Mouse (Mus musculus) testis, adult 2 months (tissue): ENCODE measurements around the gene Celsr2. TPM values are rescaled to one million over a fixed set of nuclear protein-coding genes. Genes with fewer than 3 reads are reported as not detected.

Experiments
- H3K27ac ChIP-seq: fragments of 200-500 bp; 2 replicates; pipeline ENCODE4 v1.5.1; 2012; ENCODE audit warnings: low read depth, low read length; ENCODE audit not compliant: control insufficient read depth, insufficient read depth
- H3K27me3 ChIP-seq: fragments of 200-500 bp; 2 replicates; pipeline ENCODE4 v1.6.1; 2012; ENCODE audit warnings: mild to moderate bottlenecking, low read length, moderate library complexity; ENCODE audit not compliant: control insufficient read depth, insufficient read depth
- H3K36me3 ChIP-seq: fragments of 200-500 bp; 2 replicates; pipeline ENCODE4 v1.6.1; 2012; ENCODE audit warnings: mild to moderate bottlenecking, low read length; ENCODE audit not compliant: control insufficient read depth, insufficient read depth
- H3K4me1 ChIP-seq: fragments of 200-500 bp; 2 replicates; pipeline ENCODE4 v1.6.1; 2012; ENCODE audit warnings: low read length; ENCODE audit not compliant: control insufficient read depth, insufficient read depth
- H3K4me3 ChIP-seq: fragments of 200-500 bp; 2 replicates; pipeline ENCODE4 v1.5.1; 2012; ENCODE audit warnings: low read depth, mild to moderate bottlenecking, low read length, moderate library complexity, mixed read lengths; ENCODE audit not compliant: control insufficient read depth
- CTCF ChIP-seq: fragments of 200-500 bp; IDR thresholded peaks from 2 replicates; pipeline ENCODE4 v1.5.1; 2012; ENCODE audit warnings: low read depth, mild to moderate bottlenecking, inconsistent platforms, low read length, moderate library complexity; ENCODE audit not compliant: control insufficient read depth, insufficient read depth, insufficient replicate concordance
- POLR2A ChIP-seq: fragments of 200-500 bp; IDR thresholded peaks from 2 replicates; pipeline ENCODE4 v1.6.1; 2012; ENCODE audit warnings: low read depth, mild to moderate bottlenecking, inconsistent platforms, low read length, moderate library complexity; ENCODE audit not compliant: control insufficient read depth
- polyA plus RNA-seq: library from polyadenylated mRNA; depleted of rRNA; stranded (reverse); fragments of >200 nt; gene quantifications from 2 replicates; pipeline ENCODE4 v1.2.3, GENCODE M21; 2012

Gene Celsr2
- polyA plus RNA-seq, 1 experiment: 17.7 TPM

DNA sequence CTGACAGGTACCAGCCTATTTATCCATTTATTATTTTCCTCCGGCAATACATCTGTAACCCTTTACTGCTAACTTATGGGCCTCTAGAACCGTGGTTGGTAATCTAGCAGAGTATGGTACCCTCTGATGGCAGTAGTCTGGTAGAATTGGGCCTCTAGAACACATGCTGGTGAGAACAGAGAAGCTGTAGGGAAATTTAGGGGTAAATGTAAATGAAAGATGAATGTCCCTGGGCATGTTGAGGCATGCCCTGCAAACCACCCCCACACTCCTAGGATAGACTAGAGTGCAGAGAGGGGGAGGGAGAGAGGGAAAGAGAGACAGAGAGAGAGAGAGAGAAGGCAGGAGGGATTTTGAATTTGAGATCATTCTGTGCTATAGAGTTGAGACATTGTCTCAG is 30.9 kb downstream of the Celsr2 start:
- TF ChIP-seq POLR2A (no peak), CTCF (no peak)
- peaks cover 8% of the 10 kb centered on the region; the same call in 1 of the 2 replicates for H3K4me1 ChIP-seq
- no peak overlapping the region for H3K27ac ChIP-seq
- no peaks in the 10 kb centered on the region for H3K27me3 ChIP-seq
- no peaks in the 10 kb centered on the region for H3K36me3 ChIP-seq
- H3K4me3 ChIP-seq: no peak overlapping the region

GRCm38 (mm10) chr3:108383485-108384354 is 31.6 kb downstream of the Celsr2 start, which contains the start of gene Psrc1:
TSS of gene Psrc1 (plus strand) at chr3:108383839.
- Histone ChIP-seq H3K4me1 (peaks cover 8% of the 10 kb centered on the region; the same call in 1 of the 2 replicates), H3K36me3 (no peaks in the 10 kb centered on the region), H3K27me3 (no peaks in the 10 kb centered on the region), H3K4me3 (peak within 1 kb of the TSS; percentile 91), H3K27ac (no peak within 1 kb of the TSS)
- TF ChIP-seq CTCF (no peak), POLR2A (no peak)

DNA sequence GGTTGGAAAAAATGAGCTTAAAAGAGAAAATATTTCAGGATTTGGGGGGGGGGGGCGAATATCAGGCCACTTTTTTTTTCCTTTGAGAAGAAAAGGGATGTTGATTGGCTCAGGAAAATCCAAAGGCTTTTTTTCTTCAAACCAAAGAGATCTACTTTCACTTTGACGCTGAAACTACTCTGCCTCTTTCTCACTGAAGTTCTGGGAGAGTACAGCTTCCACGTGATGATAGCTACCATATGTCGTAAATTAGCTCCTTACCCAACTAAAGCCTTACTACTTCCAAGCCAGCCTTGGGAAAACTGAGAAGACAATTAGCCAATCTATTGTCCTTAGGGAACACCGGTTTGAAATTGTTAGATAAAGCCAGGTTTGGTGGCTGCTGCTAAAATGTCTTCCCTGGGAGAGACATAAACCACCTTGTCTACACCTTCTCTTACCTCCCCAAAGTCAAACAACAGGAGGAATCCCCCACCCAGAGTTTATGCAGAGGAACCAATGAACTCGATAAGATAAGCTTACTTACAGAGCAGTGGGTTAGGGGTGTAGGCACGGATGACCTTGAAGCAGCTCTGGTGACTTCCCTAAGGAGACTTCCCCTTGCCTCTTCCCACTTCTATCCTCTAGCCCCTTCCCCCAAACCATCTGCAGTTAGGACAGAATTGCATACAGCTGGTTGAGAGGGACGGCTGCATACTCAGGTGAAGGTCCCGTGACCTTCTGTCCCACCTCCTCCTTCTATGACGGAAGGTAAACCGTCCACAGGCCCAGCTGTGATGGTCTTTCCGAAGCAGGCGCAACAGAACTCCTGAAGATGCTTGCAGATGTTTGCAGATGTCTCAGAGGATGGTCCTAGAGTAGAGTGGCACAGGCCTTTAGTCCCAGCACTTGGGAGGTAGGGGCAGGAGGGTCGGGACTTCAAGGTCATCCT is 33.1 kb downstream of the Celsr2 start:
- TF ChIP-seq POLR2A (no peak), CTCF (no peak)
- Histone ChIP-seq H3K4me1 (peaks cover 8% of the 10 kb centered on the region; the same call in 1 of the 2 replicates), H3K27ac (no peak overlapping the region), H3K36me3 (no peaks in the 10 kb centered on the region), H3K4me3 (no peak overlapping the region), H3K27me3 (no peaks in the 10 kb centered on the region)

DNA sequence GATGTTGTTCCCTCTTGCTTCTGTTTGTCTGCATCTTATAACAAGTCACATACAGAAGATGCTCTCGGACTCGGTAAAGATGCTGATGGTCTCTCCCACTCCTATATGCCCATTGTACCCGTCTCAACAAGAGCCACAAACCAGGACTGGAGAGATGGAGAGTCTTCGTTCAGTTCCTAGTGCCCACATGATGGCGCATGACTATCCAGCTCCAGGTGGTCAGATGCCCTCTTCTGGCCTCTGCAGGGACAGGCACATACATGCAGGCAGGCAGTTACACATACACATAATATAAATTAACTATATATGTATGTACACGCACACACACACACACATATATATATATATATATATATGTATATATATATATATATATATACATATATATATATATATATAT is 34.7 kb downstream of the Celsr2 start:
- TF ChIP-seq POLR2A: no peak
- TF ChIP-seq CTCF: peak; percentile 20; the same call in 1 of the 2 replicates
- Histone ChIP-seq H3K4me3 (no peak overlapping the region), H3K4me1 (peaks cover 8% of the 10 kb centered on the region; the same call in 1 of the 2 replicates), H3K27ac (no peak overlapping the region), H3K27me3 (no peaks in the 10 kb centered on the region), H3K36me3 (no peaks in the 10 kb centered on the region)

DNA sequence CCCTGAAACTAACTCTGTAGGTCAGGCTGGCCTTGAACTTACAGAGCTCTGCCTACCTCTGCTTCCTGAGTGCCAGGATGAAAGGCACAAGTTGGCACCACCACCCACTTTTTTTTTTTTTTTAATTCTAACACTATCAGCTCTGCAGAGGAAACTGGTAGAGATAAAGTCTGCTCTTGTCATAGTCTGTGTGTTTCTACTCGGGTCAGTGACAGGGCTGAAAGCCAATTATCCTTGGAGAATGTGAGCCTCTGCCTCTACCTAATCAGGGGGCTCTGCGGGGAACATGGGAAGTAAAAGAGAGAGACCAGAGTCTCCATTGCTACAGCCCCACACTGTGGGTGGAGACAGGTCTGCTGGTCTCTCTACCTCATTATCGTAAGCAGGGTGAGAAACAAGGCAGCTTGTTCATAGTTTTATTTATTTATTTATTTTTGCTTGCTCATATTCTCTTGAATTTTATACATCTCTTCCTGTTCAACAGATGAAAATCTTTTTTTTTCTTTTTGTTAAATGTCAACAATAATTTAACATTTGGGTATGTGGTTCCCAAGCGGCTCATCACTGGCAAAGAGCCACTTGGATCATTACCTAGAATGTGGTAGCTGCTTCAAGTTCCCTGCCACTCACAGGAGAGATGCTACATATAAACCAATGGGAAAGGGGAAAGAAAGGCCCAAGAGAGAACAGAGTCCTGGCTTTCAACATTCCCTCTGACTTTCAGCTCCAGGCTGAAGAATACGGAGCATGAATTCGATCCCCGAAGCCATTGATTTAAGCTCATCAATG is 36.3 kb downstream of the Celsr2 start:
- H3K27me3 ChIP-seq: no peaks in the 10 kb centered on the region
- H3K4me3 ChIP-seq: no peak overlapping the region
- H3K36me3 ChIP-seq: no peaks in the 10 kb centered on the region
- no peak for TF ChIP-seq CTCF
- TF ChIP-seq POLR2A: no peak
- no peak overlapping the region for H3K27ac ChIP-seq
- H3K4me1 ChIP-seq: peaks cover 7% of the 10 kb centered on the region; the same call in 1 of the 2 replicates

DNA sequence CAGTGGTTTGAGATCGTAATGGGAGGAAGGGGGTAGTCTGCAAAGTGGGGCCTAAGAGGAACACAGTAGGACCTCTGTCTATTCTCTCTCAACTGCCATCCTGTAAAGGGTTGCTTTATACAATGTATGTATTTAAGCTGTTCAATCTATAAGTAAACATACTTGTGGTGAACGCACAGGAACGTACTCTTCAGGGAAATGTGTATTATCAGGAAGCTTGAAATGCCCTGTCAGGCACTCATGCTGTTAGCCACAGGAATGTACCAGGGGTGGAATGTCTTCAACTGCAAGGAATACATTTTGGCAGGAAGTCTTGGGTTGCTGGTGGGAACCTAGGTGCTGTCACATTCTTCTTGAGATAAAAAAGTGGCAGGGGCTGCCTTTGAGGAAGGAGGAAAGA is 42.7 kb downstream of the Celsr2 start:
- H3K27ac ChIP-seq: no peak overlapping the region
- H3K27me3 ChIP-seq: no peaks in the 10 kb centered on the region
- H3K4me1 ChIP-seq: no peaks in the 10 kb centered on the region
- H3K4me3 ChIP-seq: no peak overlapping the region
- TF ChIP-seq POLR2A: no peak
- no peak for TF ChIP-seq CTCF
- H3K36me3 ChIP-seq: no peaks in the 10 kb centered on the region
